Mouse (Mus musculus) lung, adult 2 months (tissue): Measurements from ENCODE around the gene Kdm1a. TPM values are rescaled to one million over a fixed set of nuclear protein-coding genes. Genes with fewer than 3 reads are reported as not detected.

Experiments used
- DNase-seq: peaks from one replicate; pipeline ENCODE4 v3.0.0; 2022
- H3K4me1 ChIP-seq: fragments of 200-500 bp; 2 replicates; pipeline ENCODE4 v1.6.1; 2011; ENCODE audit warnings: low read length; ENCODE audit not compliant: control insufficient read depth, insufficient read depth
- H3K4me3 ChIP-seq: fragments of 200-500 bp; replicated peaks from 2 replicates; pipeline ENCODE3; 2011; ENCODE audit warnings: low read depth, mild to moderate bottlenecking, control low read depth, low read length; ENCODE audit errors: extremely low read depth
- CTCF ChIP-seq: fragments of 200-500 bp; IDR thresholded peaks from 2 replicates; pipeline ENCODE4 v1.5.1; 2011; ENCODE audit warnings: mild to moderate bottlenecking, low read length, control low read depth; ENCODE audit not compliant: insufficient read depth
- POLR2A ChIP-seq: fragments of 200-500 bp; IDR thresholded peaks from 2 replicates; pipeline ENCODE4 v1.6.1; 2011; ENCODE audit warnings: low read depth, mild to moderate bottlenecking, control low read depth, low read length, borderline replicate concordance; ENCODE audit errors: extremely low read depth
- WGBS: fragments of 180-500 bp; shearing (Covaris S2); methylation state at CpG from one replicate; pipeline ENCODE4 v1.1.7; 2018; 5-methylcytosine and 5-hydroxymethylcytosine counted together
- polyA plus RNA-seq: library from polyadenylated mRNA; depleted of rRNA; stranded (reverse); fragments of >200 nt; gene quantifications from 2 replicates; pipeline ENCODE4 v1.2.3, GENCODE M21; 2012

Gene Kdm1a
- polyA plus RNA-seq, 1 experiment = 24.5 TPM

DNA sequence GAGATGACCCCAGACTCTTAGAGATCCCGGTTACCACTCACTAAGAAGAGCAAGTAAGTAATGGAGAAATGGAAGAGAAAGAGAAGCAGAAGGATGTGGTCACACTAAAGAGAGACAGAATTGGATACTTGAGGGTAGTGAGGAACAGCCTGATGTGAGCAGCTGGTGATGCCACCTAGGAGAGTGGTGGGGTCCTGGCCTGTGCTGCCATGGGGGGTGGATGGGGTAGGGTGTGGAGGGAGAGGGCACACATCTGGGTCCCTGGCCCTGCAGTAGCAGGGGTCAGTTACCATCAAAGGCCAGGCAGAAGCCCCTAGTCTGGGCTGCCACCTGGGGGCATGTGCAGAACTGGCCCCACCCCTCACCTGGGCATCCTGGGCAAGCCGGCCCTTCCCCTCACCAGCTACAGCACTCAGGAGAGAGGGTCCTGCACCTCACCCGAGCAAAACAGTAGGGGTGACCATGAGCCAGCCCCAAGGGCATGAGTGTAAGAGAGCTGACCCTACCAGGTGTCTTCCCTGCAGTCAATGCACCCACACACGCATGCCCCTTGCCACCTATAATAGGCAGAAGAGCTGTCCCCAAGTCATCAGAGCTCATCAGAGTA lies 15.2 kb downstream of the Kdm1a start:
- TF ChIP-seq POLR2A (no peak), CTCF (no peak)
- Histone ChIP-seq H3K4me1 (peaks cover 14% of the 10 kb centered on the region), H3K4me3 (no peak overlapping the region)
- WGBS = 81% methylated on average over 4 of the region's 4 CpGs
- DNase-seq = no peak

DNA sequence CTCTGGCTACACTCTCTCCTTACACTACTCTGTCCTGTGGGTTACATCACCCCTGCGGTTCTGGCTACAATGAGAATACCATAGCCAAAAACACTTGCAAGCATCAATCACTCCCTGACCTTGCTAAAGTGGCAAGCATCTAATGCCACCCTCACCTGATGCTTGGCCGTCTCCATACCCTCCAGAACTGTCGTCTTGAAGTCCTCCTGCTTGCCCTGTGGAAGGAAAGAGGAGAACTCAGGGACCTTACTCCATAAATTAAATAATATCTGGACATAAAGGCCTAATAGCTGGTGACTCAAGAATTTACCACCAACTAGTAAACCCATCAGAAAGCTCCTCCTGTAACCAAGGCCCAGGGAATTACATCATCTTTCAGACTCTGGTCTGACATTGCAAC lies 20.6 kb downstream of the Kdm1a start:
- WGBS = 89% methylated on average over 3 of the region's 3 CpGs
- H3K4me3 ChIP-seq = no peak overlapping the region
- no peak for DNase-seq
- TF ChIP-seq CTCF = no peak
- no peak for TF ChIP-seq POLR2A
- H3K4me1 ChIP-seq = peaks cover 19% of the 10 kb centered on the region

DNA sequence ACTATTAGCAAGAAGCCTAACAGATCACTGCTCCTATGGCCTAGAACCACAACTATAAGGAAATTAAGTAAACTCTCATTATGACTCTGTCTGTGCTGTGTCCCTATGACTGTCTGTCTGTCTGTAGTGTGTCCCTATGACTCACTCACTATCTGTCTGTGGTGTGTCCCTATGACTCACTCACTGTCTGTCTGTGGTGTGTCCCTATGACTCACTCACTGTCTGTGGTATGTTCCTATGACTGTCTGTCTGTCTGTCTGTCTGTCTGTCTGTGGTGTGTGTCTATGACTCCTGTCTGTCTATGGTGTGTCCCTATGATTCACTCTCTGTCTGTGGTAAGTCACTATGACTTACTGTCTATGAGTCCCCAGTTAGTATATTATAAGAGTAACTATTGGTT lies 32.5 kb downstream of the Kdm1a start:
- no peak for DNase-seq
- no peak for TF ChIP-seq CTCF
- no peak overlapping the region for H3K4me3 ChIP-seq
- H3K4me1 ChIP-seq = no peaks in the 10 kb centered on the region

DNA sequence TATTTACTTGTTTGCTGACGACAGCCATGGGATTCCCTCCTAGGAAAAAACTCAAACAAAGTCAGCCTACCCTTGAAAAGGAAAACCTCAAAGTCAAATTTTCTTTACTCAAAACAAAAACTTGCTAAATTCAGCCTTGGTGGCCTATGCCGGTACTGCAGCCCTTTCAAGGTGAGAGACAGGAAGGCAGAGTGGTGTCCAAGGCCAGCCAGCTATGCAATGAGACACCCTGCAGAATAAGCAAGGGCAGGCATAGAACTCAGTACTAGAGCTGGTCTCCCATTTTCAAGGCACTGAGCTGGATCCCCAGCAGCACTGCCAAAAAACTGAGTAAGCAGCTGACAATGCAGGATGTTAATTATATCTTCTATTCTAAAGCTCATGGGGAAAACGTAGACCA lies 33.9 kb downstream of the Kdm1a start:
- H3K4me1 ChIP-seq = no peaks in the 10 kb centered on the region
- TF ChIP-seq CTCF (0 out of 2 replicates have a peak, but pooled peaks have one; percentile 12), POLR2A (no peak)
- WGBS = 69% methylated on average over 3 of the region's 3 CpGs
- H3K4me3 ChIP-seq = no peak overlapping the region
- no peak for DNase-seq

DNA sequence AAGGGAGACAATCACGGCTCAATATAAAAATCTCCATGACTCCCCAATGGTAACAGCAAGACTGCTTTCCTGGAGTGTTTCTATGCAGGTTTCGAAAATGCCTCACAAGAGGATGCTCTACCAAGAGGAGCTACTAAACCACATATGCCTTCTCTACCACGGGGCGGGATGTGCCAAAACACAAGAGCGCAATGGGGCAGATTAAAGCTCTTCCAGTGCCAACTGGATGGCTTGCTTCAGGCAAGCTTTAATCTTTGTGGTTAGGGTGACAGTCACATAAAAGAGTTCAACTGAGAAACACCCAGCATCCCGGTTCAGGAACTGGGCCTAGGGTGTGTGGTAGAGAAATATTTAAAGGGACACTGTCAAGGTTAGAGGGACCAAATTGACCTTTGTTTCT lies 39.8 kb downstream of the Kdm1a start:
- WGBS = 80% methylated on average over 6 of the region's 6 CpGs
- TF ChIP-seq POLR2A (no peak), CTCF (no peak)
- Histone ChIP-seq H3K4me1 (no peaks in the 10 kb centered on the region), H3K4me3 (no peak overlapping the region)
- DNase-seq = no peak

GRCm38 (mm10) chr4:136560270-136560991 lies 42.1 kb downstream of the Kdm1a start:
- no peaks in the 10 kb centered on the region for H3K4me1 ChIP-seq
- WGBS = 66% methylated on average over 8 of the region's 8 CpGs
- TF ChIP-seq POLR2A (no peak), CTCF (no peak)
- H3K4me3 ChIP-seq = no peak overlapping the region
- DNase-seq = no peak

DNA sequence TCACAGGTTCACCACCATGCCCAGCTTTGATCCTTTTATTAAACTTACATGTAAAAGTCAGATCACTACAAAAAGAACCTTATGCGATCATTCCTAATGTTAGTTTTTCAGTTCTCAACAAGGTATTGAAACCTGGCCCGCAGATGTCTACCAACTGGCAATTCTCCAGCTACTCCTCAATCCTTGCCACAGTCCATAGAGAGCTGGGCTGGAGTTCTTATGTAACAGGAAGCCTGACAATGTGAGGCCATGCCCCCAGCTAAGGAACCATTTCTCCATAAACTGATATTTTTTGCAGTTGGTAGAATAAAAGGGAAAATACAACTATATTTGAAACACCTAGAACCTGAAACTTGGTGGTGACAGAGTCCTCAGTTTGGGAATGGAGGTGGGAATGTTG lies 42.8 kb downstream of the Kdm1a start:
- no peak for DNase-seq
- WGBS = 70% methylated on average over 2 of the region's 2 CpGs
- H3K4me3 ChIP-seq = no peak overlapping the region
- TF ChIP-seq POLR2A (no peak), CTCF (no peak)
- H3K4me1 ChIP-seq = no peaks in the 10 kb centered on the region

GRCm38 (mm10) chr4:136557638-136558037 lies 44.9 kb downstream of the Kdm1a start:
- DNase-seq = no peak
- WGBS = 86% methylated on average over 2 of the region's 2 CpGs
- H3K4me1 ChIP-seq = no peaks in the 10 kb centered on the region
- H3K4me3 ChIP-seq = no peak overlapping the region
- TF ChIP-seq CTCF (no peak), POLR2A (no peak)

- Histone ChIP-seq H3K4me3 (no peak overlapping the region), H3K4me1 (peaks cover 3% of the 10 kb centered on the region; the same call in 1 of the 2 replicates)
- DNase-seq = no peak
- TF ChIP-seq POLR2A (no peak), CTCF (no peak)
- WGBS = 31% methylated on average over 1 of the region's 1 CpGs
Observed at GRCm38 (mm10) chr4:136553108-136553507, 49.4 kb downstream of the Kdm1a start.

DNA sequence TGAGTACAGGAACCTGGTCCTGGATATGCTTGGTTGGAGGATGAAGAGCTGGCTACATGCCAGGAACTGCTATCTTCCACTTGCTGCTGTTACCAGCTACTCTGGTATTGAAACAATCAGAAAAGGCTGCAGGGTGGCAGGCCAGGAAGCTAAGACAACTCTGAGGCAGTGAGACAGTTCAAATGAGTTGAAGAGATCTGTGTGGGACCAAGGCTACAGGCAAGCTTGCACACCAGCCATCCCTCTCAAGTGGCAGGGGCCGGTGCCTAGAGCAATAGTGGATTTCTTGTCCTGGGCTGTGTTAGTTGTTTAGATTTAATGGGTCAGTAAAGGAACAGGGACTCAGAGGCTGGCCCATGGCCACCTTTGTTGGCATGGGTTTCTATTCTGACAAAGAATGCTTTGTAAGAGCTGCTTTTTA lies 54.1 kb downstream of the Kdm1a start:
- DNase-seq = no peak
- TF ChIP-seq CTCF (no peak), POLR2A (no peak)
- WGBS = 38% methylated on average over 1 of the region's 1 CpGs
- Histone ChIP-seq H3K4me3 (no peak overlapping the region), H3K4me1 (peaks cover 6% of the 10 kb centered on the region; the same call in 1 of the 2 replicates)
